Mouse (Mus musculus) adrenal gland (tissue): Measurements from ENCODE around the gene Polr3h.
"Not testable (repeated sequence)": the region's sequence is repeated elsewhere in the genome, so short reads cannot be mapped to it uniquely, and the experiment has no call there.

Source experiments
- intact Hi-C: fragments of 180-260 bp; cut with DNase I; formaldehyde crosslinking; loops from one replicate; pipeline ENCODE4 v1.15.1; 2025
- long read RNA-seq, 2 experiments: library from polyadenylated mRNA; unstranded; transcript quantifications; one replicate each; pipeline ENCODE4 v2.0.0; 2020; ENCODE audit warnings: borderline replicate concordance in 1 of 2; ENCODE audit not compliant: insufficient replicate concordance in 1 of 2

Gene Polr3h
- long read RNA-seq, experiment 1, transcript Polr3h-206 (6 exons, 1,290 nt) = minor isoform, 7 of 111 reads
- long read RNA-seq, experiment 1, transcript Polr3h-201 (6 exons, 2,542 nt) = major isoform, 97 of 111 reads
- long read RNA-seq, experiment 1, partial matches to known transcripts = 1 of 111 reads
- long read RNA-seq, experiment 1, other reads (novel, unspliced or antisense) = 6 of 111 reads
- long read RNA-seq, experiment 2, transcript Polr3h-201 (6 exons, 2,542 nt) = major isoform, 109 of 126 reads
- long read RNA-seq, experiment 2, partial matches to known transcripts = 1 of 126 reads
- long read RNA-seq, experiment 2, other reads (novel, unspliced or antisense) = 13 of 126 reads

DNA sequence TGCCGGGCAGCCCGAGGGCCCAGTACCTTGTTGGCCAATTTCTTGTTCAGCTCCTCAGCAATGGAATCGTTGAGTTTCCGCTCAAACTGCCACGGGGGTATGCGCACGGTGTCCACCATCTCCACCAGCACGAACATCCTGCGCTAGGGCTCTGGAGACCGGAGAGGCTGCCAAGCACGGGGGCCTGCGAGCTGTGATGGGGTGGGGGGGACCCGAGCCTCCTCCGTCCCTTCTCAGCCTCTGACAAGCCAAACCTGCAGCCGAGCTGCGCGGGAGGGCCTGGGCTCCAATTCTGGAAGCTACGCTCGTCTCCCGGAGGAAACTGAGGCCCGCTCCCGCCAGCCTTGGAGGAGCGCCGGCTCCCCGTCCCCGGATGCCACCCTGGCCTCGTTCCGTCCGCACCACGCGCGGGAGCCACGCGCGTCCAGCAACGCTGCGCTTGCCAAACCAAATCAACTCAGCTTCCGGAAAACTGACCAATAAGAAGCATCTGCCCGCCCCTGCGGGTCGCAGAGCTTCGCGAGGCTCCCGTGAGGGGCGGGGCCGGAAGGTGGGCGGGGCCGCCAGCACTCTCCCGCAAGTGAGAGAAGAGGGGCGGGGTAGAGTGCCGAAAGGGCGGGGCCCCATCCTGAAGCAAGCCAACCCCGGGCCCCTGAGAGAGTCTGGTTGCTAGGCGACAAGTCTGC lies at the start of gene Polr3h:
Polr3h (minus strand) TSS at position 481 of the 686 bp plus-strand sequence.
- intact Hi-C loops = no loop called here

DNA sequence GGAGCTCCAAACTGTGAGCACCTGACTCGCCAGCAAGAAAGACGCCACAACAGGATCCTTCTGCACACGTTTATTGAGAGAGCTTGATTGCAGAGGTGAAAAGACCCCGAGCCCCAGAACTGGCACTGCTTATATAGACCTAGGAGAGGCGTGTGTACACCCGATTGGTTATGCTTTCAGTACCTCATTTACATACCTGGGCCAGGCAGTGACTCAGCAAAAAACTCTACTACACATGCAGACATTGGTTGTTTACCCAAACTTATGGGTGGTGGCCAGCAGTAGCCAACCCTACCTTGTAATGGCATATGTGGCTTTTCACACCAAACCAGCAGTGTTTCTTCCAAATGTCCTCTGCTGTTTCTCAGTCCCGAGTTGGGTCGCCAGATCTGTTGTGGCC lies 49.1 kb upstream of the Polr3h start:
- intact Hi-C loops = not testable (repeated sequence)

DNA sequence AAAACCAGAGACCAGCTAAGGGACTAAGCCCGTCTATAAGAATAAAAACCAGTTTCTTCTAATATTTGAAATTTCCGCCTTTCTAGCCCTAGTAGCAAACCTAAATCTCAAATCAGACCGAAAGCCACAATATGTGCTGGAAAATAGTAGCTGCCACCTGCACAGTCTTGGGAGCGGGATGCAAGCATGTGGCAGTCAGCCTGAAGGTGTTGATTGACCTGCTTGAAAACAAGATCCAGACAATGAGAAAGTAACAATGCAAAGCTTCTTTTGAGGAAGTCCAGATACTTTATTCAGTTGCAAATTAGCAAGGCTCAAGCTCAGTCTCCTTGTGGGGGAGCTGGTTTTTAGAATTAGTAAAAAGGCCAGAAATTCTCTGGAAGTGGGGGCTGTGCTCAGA lies 44.5 kb upstream of the Polr3h start:
- intact Hi-C loops = loop anchor here (5.0 kb wide), 1 partner anchor 1083 kb away; no protein-coding TSS in a partner anchor

DNA sequence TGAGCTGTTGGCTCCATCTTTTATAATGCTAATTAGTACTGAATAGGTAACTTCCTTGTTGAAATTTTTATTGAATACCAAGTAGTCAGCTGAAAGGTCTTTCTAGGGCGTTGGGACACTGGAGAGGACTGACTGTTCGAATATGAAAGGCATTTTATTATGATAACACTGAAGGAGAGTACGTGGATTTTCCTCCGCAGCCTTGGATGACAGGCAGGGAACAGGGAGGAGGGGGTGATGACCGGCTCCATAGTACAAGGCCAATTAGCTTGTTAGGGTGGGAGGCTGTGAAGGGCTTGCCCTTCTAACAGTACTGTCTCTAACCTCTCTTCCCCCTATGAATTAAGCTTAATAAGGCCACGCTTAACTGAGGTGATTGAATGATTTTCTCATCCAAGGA lies 43.6 kb upstream of the Polr3h start:
- intact Hi-C loops = loop anchor here (5.0 kb wide), 1 partner anchor 1082 kb away; no protein-coding TSS in a partner anchor

DNA sequence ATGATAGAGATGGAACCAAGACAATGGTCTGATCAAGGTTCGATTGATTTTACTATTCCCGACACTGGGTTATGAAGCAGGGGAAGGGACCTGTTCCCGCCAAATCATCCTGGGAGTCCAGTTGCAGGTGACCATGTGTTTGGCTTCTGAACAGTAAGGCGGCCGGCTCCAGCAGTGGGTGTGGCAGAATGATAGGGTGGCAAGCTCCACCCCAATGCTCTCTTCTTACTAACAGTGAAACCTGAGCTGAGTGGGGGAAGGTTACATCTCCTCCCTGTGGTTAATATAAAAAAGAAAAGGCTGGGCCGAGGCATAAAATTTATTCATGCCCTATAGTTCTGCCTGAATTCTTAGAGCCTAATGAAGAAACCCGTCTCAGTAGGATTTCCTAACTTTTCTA lies 43.1 kb upstream of the Polr3h start:
- intact Hi-C loops = no loop called here

DNA sequence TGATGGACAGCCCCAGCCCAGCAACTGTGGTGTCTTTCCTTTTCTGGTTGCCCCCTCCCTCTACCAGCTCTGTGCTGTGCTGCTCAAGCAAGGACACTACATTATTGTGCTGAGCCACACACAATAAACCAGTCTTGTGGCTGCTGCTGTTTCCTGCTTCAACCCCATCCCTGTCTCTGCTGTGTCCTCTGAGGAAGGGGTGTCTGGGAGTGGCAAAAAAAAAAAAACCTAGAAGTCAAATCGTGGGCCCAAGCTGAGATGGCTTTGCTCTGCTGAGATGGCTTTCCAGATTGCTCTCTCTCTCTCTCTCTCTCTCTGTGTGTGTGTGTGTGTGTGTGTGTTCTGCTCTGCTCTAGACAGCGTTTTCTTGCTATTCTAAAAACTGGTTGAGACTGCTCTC lies 42.4 kb upstream of the Polr3h start:
- intact Hi-C loops = no loop called here

DNA sequence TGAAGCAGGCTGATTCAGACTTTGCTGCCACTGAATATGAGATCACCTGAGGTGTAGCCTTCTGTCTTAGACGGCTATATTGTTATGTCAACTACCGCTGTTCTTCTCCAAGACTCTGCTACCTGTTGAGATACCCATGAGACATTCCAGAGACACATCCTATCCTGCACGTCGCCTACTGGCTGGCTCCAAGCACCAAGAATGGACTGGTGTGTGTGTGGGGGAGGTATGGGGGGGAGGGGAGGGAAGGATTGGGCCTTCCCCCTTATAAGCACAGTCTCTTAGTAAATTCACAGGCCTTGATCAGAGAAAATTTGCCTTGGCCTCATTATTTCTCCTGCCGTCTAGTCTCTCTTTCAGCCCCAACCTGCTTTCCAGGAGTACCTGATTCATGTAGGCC lies 41.8 kb upstream of the Polr3h start:
- intact Hi-C loops = no loop called here

DNA sequence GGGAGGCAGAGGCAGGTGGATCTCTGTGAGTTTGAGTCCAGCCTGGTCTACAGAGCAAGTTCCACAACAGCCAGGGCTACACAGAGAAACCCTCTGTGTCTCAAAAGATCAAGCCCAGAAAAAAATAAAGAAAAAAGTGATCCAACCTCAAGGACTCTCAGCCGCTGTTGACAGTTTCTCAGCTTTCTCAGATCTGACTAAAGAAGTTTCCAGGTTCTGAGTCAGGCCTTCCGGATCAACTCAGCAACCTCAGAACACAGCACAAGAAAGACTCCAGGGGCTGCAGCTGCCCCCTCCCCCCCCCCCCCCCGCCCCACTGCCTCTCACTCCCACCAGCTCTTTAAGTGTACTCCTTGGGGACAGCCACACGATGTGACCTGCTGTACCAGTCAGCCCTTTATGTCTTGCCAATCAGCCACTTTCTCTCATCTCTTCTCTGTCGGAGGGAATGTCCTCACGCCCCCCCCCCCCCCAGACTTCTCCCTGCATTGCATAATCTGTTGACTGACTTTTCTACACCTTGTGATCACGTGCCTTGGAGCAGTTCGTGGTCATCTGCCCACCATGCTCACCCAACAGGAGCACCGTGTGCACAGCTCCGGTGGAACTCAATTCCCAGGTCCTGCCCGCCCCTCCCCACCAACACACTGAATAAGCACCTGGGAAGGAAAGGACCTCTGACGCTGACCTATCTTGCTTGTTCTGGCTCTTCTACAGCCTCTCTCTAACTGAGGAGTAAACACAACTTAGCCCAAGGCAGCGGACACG lies 40.2 kb upstream of the Polr3h start:
- intact Hi-C loops = no loop called here

DNA sequence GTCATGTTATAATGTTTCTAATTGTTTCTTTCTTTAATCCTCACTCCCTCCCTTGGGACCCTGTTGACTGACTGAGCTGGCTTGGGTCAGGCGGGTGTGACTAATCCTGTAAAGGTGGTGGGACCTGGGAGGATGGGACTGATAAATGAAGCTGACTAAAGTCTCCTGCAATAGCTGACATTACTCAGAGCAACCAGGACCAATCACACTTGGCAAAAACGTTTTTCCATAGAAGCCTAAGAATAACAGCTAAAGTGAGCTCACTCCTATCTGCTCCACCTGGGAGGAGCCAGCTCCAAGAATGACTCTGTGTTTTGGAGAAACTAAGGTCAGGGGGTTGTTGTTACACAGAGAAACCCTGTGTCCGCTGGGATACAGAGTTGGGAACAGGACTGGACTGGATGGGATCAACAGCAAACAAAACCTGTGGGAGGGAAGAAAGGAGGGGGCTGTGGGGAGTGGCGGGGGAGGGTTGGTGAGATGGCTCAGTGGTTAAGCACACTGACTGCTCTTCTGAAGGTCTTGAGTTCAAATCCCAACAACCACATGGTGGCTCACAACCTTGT lies 39.0 kb upstream of the Polr3h start:
- intact Hi-C loops = no loop called here

DNA sequence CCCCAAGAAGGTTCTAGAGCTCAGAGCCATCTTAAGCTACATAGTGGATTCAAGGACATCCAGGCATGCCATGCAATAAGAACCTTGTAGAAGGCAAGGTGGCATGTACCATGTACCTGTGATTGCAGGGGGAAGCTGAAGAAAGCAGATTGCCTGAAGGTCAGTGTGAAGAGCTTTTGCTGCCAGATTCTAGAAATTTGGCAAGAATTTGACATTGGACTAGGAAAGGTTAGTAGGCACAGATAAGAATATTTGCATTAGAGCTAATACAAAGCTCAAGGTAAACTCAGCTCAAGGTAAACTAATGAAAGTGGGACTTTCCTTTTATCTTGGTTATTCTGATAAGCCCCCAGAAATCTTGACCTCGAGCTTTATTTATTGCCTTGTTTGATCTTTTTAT lies 38.2 kb upstream of the Polr3h start:
- intact Hi-C loops = no loop called here

DNA sequence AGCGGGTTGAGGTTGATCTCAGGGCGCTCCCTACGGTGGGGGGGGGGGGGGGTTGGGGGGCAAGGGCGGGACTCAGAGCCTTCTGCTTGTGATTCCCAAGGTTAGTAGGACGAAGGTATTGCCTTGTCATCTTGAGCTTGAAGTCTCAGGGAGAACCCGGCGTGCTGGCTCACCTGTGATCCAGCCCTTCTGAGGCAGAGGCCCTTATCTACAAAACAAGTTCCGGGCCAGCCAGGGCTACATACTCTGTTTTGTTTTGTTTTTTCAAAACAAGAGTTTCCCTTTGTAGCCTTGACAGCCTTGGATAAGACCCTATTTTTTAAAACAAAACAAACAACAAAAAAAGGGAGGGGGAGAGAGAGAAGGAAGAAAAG lies 35.0 kb upstream of the Polr3h start:
- intact Hi-C loops = loop anchor here (2.0 kb wide), 1 partner anchor 28 kb away; no protein-coding TSS in a partner anchor

DNA sequence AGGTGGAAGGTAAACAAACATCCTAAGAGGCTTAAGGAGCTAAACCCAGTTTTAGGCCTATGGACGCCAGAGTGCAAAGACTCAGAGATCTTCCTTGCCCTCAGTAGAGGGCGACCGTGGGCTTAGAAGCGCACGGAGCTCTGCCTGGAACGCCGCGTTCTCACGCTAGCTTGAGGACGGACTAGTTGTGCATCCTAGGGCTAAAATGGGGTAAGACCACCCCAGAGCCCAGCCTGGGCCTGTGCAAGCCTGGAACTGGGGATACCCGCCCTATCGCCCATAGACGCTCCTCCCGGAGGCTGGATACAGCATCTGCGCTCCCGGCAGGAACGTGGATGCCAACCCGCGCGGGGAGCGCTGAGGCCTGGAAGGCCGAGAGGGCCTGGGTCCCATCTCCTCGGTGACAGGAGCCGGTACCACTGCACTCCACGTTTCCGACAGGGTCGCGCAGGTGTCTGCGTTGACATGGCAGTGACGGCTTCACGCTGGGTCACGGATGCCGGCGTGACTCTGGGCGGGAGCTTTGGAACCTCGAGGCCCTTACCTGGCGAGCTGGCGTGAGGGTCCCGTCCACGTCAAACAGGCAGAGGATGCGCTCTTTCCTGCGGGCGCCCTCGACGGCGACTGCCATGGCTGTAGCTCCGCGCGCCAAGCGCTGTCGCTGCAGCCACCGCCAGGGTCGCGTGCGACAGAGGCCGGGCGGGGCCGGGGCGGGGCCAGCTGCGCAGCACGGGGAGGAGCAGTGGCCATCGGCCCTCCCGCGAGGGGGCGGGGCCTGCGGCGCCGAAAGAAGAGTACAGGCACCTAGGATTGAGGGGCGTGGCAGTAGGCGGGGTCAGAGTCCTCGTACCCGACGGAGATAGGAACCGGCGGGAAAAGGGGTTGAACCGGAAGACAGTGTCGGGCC lies 34.4 kb upstream of the Polr3h start, which contains the start of gene Pmm1:
Pmm1 (minus strand) TSS at position 760 of the 907 bp plus-strand sequence.
- intact Hi-C loops = loop anchor here (2.0 kb wide), 1 partner anchor 28 kb away; no protein-coding TSS in a partner anchor

DNA sequence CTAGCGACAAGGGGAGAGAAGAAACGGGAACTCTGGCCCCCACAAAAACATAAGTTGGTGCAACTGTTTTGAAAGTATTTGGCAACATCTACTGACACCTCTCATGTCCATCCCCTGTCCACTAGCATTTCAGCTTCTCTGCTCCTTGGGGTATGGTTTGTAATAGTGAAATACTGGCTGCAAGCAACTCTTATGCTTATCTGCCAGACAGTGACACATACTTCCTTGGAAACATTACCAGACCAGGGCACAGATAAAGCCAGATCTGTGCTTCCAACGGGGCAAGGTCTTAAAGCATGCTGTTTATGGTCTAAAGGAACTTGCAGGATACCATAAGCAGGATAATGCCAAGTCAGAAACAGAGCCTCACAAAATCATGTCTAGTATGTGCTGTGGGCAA lies 32.9 kb upstream of the Polr3h start:
- intact Hi-C loops = loop anchor here (5.0 kb wide), 1 partner anchor 78 kb away; no protein-coding TSS in a partner anchor

DNA sequence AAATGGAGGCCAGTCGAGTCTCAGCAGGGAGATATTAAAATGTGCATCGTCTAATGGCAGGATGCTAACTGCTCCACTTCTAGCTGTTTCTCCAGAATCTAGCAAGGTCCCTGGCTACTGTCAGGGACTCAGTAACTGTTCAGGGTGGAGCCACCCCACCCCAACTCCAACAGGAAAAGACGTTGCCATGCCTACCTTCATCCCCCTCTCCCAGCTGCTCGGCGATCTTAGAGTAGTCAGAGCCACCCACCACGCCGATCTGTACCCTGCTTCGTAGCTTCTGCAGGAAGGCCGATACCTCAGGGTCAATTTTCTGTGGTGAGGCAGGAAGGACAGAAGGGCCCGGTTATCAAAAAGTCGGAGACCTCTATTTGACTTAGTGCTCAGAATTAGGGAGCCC lies 31.6 kb upstream of the Polr3h start:
- intact Hi-C loops = loop anchor here (5.0 kb wide), 1 partner anchor 80 kb away; no protein-coding TSS in a partner anchor

DNA sequence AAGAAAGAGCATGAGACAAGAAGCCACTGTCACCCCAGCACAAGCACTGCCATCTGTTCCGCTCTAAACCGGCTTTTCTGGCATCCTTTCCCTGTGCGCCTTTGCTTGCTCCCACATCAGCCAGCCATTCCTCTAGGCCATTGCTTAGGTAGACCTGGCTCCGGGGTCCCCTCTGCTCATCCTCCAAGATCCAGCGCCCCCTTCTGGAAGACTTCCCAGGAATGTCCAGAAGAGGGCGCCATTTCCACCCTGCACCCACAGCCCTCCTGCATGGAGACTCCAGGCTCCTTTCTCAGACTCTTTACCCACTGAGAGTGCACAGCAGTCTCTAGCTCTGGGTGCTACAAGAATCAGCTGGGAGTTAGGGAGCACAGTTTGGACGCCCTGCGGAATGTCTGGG lies 30.4 kb upstream of the Polr3h start:
- intact Hi-C loops = loop anchor here (5.0 kb wide), 1 partner anchor 81 kb away; no protein-coding TSS in a partner anchor

DNA sequence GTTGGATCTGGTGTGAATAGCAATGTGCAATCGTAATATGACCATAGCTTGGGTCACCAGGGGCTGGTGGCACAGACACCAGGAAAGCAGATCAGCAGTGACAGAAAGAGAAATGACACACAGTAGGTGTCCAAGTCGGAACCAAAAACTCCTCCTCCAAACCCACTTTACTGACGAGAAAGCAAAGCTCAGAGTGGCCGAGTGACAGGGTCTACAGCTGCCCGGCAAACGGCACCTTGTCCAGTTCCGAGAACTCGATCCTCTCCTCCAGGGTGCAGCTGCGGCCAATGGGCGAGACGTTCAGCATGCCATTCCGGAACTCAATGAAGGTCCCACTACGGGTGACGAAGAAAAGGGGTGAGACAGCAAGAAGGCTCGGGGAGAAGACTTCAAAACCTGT lies 29.4 kb upstream of the Polr3h start:
- intact Hi-C loops = loop anchor here (5.0 kb wide), 1 partner anchor 82 kb away; no protein-coding TSS in a partner anchor

DNA sequence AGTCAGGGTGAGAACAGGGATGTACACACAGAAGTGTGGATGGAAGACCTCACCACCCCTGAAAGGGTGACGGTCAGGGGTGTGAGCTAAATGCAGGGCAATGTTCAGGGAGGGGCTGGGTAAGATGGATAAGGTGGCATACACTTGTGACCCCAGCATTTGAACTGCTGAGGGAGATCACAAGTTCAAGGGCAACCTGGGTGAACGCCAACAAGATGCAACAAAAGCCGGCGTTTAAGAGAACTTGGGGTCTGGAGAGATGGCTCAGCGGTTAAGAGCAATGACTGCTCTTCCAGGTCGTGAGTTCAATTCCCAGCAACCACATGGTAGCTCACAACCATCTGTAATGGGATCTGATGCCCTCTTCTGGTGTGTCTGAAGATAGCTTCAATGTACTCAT lies 28.7 kb upstream of the Polr3h start:
- intact Hi-C loops = loop anchor here (5.0 kb wide), 1 partner anchor 83 kb away; no protein-coding TSS in a partner anchor

DNA sequence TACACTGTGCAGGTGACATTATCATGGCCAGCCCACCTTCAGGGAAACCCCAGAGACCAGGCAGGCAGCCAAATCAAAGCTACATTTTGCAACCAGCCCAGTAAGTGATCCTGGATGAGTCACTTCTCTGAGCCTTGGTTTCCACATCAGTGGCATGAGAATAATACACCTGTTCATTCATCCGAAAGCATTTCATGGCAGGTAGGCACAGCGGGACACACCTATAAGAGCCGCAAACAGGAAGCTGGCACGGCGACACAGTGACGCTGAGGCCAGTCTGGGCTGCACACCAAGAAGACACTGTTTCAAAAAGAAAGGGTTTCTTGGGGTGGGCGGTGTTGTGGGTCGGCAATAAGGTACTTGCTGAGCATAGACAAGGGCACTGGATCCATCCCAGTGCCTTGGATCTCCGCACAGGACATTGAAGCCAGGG lies 28.1 kb upstream of the Polr3h start:
- intact Hi-C loops = no loop called here

DNA sequence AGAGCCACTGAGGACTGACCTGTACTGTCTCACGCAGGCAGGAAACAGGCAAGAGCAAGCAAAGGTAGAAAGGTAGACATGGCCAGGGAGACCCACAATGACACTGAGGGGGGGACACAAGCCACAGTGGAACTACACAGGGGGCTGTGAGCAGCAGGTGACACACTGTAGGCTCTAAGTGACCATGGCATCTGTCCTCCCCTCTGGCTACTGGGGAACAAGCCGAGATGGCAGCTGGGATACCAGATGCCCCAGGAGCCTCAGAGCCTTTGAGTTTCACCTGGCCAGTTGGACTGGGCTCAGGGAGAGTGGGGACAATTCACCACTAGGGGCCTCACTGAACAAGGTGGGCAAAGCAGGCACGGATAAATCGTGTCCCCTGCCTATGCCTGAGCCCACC lies 26.3 kb upstream of the Polr3h start:
- intact Hi-C loops = no loop called here

DNA sequence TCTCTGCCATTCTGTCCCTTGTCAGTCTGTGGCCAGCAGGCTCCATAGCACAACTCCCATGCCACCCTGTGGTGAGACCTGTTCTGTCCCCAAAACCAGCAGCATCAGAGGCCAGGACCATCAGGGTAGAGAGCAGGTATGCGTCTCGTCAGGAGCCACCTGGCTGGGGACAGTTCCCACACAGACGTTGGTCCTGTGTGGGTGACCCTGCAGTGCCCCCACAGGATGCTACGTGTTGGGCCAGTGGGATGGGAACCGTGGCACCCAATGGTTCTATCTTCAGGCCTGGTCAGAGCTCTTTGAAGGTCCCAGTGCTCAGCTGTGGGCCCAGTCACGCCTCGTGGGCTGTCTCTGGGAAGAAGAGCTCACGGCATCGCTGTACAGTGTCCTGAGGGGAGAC lies 25.1 kb upstream of the Polr3h start:
- intact Hi-C loops = no loop called here
